Mouse (Mus musculus): ENCODE data around the gene Hoxc5.

The Hoxc5 gene

GRCm38 (mm10) chr15:102967511-102968397 is 511 bp downstream of the Hoxc5 start:
- DNase-seq: no peak

GRCm38 (mm10) chr15:102969296-102969695 is 2.1 kb downstream of the Hoxc5 start:
- no peak for DNase-seq

GRCm38 (mm10) chr15:102970740-102971139 is 3.5 kb downstream of the Hoxc5 start:
- no peak for DNase-seq

- no peak for DNase-seq
Measured at GRCm38 (mm10) chr15:102972254-102972653, 5.0 kb downstream of the Hoxc5 start.

GRCm38 (mm10) chr15:102972753-102973152 is 5.5 kb downstream of the Hoxc5 start:
- no peak for DNase-seq

- DNase-seq: no peak
Measured at GRCm38 (mm10) chr15:102975034-102975433, 7.8 kb downstream of the Hoxc5 start.

GRCm38 (mm10) chr15:102975688-102976111 is 8.5 kb downstream of the Hoxc5 start:
- DNase-seq: no peak

- DNase-seq: no peak
Measured at GRCm38 (mm10) chr15:102976171-102976570, 8.9 kb downstream of the Hoxc5 start, which contains the start of gene Hoxc9. TSS of gene Hoxc9 (plus strand) at chr15:102976439.

GRCm38 (mm10) chr15:102976631-102977422 is 9.6 kb downstream of the Hoxc5 start:
- DNase-seq: no peak

- DNase-seq: no peak
Measured at GRCm38 (mm10) chr15:102977423-102977974, 10.3 kb downstream of the Hoxc5 start.

- no peak for DNase-seq
Measured at GRCm38 (mm10) chr15:102978615-102979515, 11.6 kb downstream of the Hoxc5 start.

- no peak for DNase-seq
Measured at GRCm38 (mm10) chr15:102979936-102980335, 12.7 kb downstream of the Hoxc5 start.

GRCm38 (mm10) chr15:102980352-102980751 is 13.1 kb downstream of the Hoxc5 start:
- DNase-seq: no peak

- DNase-seq: no peak
Measured at GRCm38 (mm10) chr15:102980912-102981311, 13.7 kb downstream of the Hoxc5 start.

- DNase-seq: no peak
Measured at GRCm38 (mm10) chr15:102981379-102982288, 14.4 kb downstream of the Hoxc5 start.

GRCm38 (mm10) chr15:102983716-102984115 is 16.5 kb downstream of the Hoxc5 start:
- DNase-seq: no peak

- DNase-seq: no peak
Measured at GRCm38 (mm10) chr15:102984521-102984920, 17.3 kb downstream of the Hoxc5 start.

GRCm38 (mm10) chr15:102984925-102985324 is 17.7 kb downstream of the Hoxc5 start:
- no peak for DNase-seq

GRCm38 (mm10) chr15:102987124-102987833 is 20.0 kb downstream of the Hoxc5 start:
- peak; percentile 92 to 95 for DNase-seq

GRCm38 (mm10) chr15:102988078-102988477 is 20.8 kb downstream of the Hoxc5 start:
- no peak for DNase-seq
